Mouse (Mus musculus): ENCODE results near the gene Iqschfp. TPM values are rescaled to one million over a fixed set of nuclear protein-coding genes. Genes with fewer than 3 reads are reported as not detected.

The Iqschfp gene
- polyA plus RNA-seq, 1 experiment = not detected

- TF ChIP-seq GATA1 (IDR thresholded peaks at IDR 0.05; ENCODE audit: low read length) = no peak
Observed at GRCm38 (mm10) chr3:68619097-68619496, 727.1 kb downstream of the Iqschfp start.

GRCm38 (mm10) chr3:68621971-68622370 is 729.9 kb downstream of the Iqschfp start:
- no peak for TF ChIP-seq GATA1 (IDR thresholded peaks at IDR 0.05; ENCODE audit: low read length)

- no peak for TF ChIP-seq GATA1 (IDR thresholded peaks at IDR 0.05; ENCODE audit: low read length)
Observed at GRCm38 (mm10) chr3:68623036-68623435, 731.0 kb downstream of the Iqschfp start.

- TF ChIP-seq GATA1 (IDR thresholded peaks at IDR 0.05; ENCODE audit: low read length) = no peak
Observed at GRCm38 (mm10) chr3:68624471-68624870, 732.4 kb downstream of the Iqschfp start.

GRCm38 (mm10) chr3:68630261-68630660 is 738.2 kb downstream of the Iqschfp start:
- no peak for TF ChIP-seq GATA1 (IDR thresholded peaks at IDR 0.05; ENCODE audit: low read length)

- TF ChIP-seq GATA1 (IDR thresholded peaks at IDR 0.05; ENCODE audit: low read length) = no peak
Observed at GRCm38 (mm10) chr3:68630821-68631220, 738.8 kb downstream of the Iqschfp start.

GRCm38 (mm10) chr3:68632714-68633113 is 740.7 kb downstream of the Iqschfp start:
- TF ChIP-seq GATA1 (IDR thresholded peaks at IDR 0.05; ENCODE audit: low read length) = no peak

- TF ChIP-seq GATA1 (IDR thresholded peaks at IDR 0.05; ENCODE audit: low read length) = no peak
Observed at GRCm38 (mm10) chr3:68633577-68633976, 741.5 kb downstream of the Iqschfp start.

GRCm38 (mm10) chr3:68637960-68638359 is 745.9 kb downstream of the Iqschfp start:
- no peak for TF ChIP-seq GATA1 (IDR thresholded peaks at IDR 0.05; ENCODE audit: low read length)

- no peak for TF ChIP-seq GATA1 (IDR thresholded peaks at IDR 0.05; ENCODE audit: low read length)
Observed at GRCm38 (mm10) chr3:68638703-68639102, 746.7 kb downstream of the Iqschfp start.

- TF ChIP-seq GATA1 (IDR thresholded peaks at IDR 0.05; ENCODE audit: low read length) = no peak
Observed at GRCm38 (mm10) chr3:68642935-68643334, 750.9 kb downstream of the Iqschfp start.

- no peak for TF ChIP-seq GATA1 (IDR thresholded peaks at IDR 0.05; ENCODE audit: low read length)
Observed at GRCm38 (mm10) chr3:68646387-68647130, 754.5 kb downstream of the Iqschfp start.

GRCm38 (mm10) chr3:68647282-68647681 is 755.2 kb downstream of the Iqschfp start:
- no peak for TF ChIP-seq GATA1 (IDR thresholded peaks at IDR 0.05; ENCODE audit: low read length)

- no peak for TF ChIP-seq GATA1 (IDR thresholded peaks at IDR 0.05; ENCODE audit: low read length)
Observed at GRCm38 (mm10) chr3:68650251-68650650, 758.2 kb downstream of the Iqschfp start.

- TF ChIP-seq GATA1 (IDR thresholded peaks at IDR 0.05; ENCODE audit: low read length) = no peak
Observed at GRCm38 (mm10) chr3:68656607-68657352, 764.7 kb downstream of the Iqschfp start.

- no peak for TF ChIP-seq GATA1 (IDR thresholded peaks at IDR 0.05; ENCODE audit: low read length)
Observed at GRCm38 (mm10) chr3:68657589-68658245, 765.7 kb downstream of the Iqschfp start.
